Mouse (Mus musculus) gastrocnemius, adult 18-20 months (tissue): ENCODE results near the gene Dnaja4. TPM values are rescaled to one million over a fixed set of nuclear protein-coding genes. Genes with fewer than 3 reads are reported as not detected.

Source experiments
- DNase-seq: peaks from one replicate; pipeline ENCODE4 v3.0.0; 2021; ENCODE audit warnings: low spot score
- microRNA-seq: library from miRNA; unstranded; fragments of <30 nt; microRNA quantifications from one replicate; pipeline ENCODE4 v1.2.0, GENCODE M21; 2021
- total RNA-seq, 2 experiments: library from RNA; stranded (reverse); gene quantifications; 2 replicates each; pipeline ENCODE4 v1.2.3; 2021

The Dnaja4 gene
- total RNA-seq, 2 experiments from 2014 or later = 60.1 to 115 TPM

- DNase-seq = no peak
Measured at GRCm38 (mm10) chr9:54750215-54750981, 51.7 kb downstream of the Dnaja4 start.

DNA sequence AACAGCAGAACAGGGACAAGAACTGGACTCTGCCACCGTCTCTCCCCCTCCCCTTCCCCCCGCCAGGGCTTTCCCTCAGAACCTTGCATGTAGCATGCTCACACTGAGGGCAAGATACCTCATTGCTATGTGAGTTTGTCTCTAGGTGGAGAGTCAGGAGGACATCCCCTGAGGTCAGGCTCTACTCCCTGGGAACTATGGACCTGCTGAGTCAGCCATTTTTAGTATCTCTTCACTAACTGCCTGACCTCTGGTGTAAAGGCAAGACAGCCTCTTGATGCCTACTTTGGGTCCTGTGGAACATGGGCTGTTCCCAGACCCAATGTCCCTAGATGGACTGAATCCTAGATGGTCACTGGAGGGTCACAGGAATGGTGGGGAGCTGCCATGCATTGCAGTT is 53.0 kb downstream of the Dnaja4 start:
- no peak for DNase-seq

- no peak for DNase-seq
Measured at GRCm38 (mm10) chr9:54752201-54752943, 53.7 kb downstream of the Dnaja4 start.

GRCm38 (mm10) chr9:54752944-54753295 is 54.2 kb downstream of the Dnaja4 start:
- DNase-seq = no peak

- no peak for DNase-seq
Measured at GRCm38 (mm10) chr9:54759592-54759991, 60.9 kb downstream of the Dnaja4 start.

DNA sequence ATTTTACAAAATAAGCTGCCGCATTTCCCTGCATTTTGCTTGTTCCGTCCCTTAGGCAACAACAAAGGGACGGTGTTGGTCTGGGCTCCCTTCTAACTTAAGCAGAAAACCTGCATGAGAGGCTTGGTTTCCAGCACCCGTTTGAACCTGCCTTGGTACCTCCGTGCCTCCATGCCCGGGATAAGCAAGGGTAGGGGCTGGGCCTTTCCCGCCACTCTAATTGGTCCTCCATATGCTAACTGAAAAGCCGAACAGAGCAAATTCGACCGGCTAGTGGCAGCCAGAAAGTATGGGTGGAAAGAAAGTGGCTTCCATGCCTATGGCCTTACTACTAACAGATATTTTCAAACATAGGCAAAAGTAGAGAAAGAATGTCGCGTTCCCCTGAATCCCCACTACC is 65.4 kb downstream of the Dnaja4 start:
- DNase-seq = no peak

- no peak for DNase-seq
Measured at GRCm38 (mm10) chr9:54764561-54765217, 66.0 kb downstream of the Dnaja4 start, which contains the start of gene Crabp1. Gene Crabp1 (plus strand): TSS chr9:54764748.

DNA sequence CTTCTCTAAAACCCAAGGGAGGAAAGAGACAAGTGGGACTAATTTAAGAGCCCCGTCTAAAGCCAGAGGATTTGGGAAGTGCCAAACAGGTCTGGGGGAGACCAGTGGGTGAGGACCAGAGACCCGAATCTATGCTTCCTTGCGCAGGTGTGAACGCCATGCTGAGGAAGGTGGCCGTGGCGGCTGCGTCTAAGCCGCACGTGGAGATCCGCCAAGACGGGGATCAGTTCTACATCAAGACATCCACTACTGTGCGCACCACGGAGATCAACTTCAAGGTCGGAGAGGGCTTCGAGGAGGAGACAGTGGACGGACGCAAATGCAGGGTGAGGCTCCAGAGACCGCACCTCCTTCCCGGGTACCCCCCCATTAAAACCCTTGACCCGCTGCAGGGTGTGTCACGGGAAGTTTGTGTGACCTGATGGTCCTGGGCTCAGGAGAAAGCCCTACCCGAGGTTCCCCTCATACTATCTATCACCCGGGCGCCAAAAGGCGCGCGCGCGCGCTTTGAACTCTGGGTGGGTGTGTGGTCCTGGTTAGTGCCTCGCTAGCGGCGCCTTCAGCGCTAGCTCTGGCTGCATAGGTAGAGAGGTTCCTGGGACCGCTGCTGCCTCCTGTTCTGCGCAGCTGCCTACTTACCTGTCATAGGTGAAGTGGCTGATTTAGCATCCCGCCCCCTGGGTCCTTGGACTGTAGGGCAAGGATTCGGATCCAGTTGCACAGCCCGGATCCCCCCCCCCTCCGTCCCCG is 66.8 kb downstream of the Dnaja4 start:
- no peak for DNase-seq

Small RNA genes lying within 50 kb of the gene (microRNA-seq; reads per million reads assigned to microRNA genes)
- gene Mir5710 = not detected

Other genes with a start within 250 kb of the Dnaja4 start
- 1 to 10 TPM; 2.4 to 3.1 TPM for gene Dmxl2, start 197.2 kb upstream of the Dnaja4 start, total RNA-seq
- gene Sh2d7, start 159.9 kb upstream of the Dnaja4 start, total RNA-seq = not detected
- gene Cib2, start 138.7 kb upstream of the Dnaja4 start, total RNA-seq = 100 to 1,000 TPM; 111 to 121 TPM
- 100 to 1,000 TPM; 491 to 527 TPM for gene Idh3a, start 112.5 kb upstream of the Dnaja4 start, total RNA-seq
- under 1 TPM; 0.14 to 0.57 TPM for gene Acsbg1, start 37.0 kb upstream of the Dnaja4 start, total RNA-seq
- gene Wdr61, start 35.6 kb downstream of the Dnaja4 start, total RNA-seq = 10 to 100 TPM; 19.0 to 21.6 TPM
- under 1 TPM; 0.80 to 0.88 TPM for gene Crabp1, start 65.9 kb downstream of the Dnaja4 start, total RNA-seq
- 10 to 100 TPM; 16.6 to 17.7 TPM for gene Ireb2, start 164.9 kb downstream of the Dnaja4 start, total RNA-seq
- gene Hykk, start 218.4 kb downstream of the Dnaja4 start, total RNA-seq = under 1 TPM; 0.64 to 0.66 TPM